Mouse (Mus musculus) kidney, embryonic 14.5 days (tissue): Measurements from ENCODE around the gene Tnfrsf23. TPM values are rescaled to one million over a fixed set of nuclear protein-coding genes. Genes with fewer than 3 reads are reported as not detected.
"Not testable (repeated sequence)": the region's sequence is repeated elsewhere in the genome, so short reads cannot be mapped to it uniquely, and the experiment has no call there.

Experiments
- ATAC-seq: fragments of 200-750 bp; cut with Nextera tagmentation; 2 replicates; pipeline ENCODE4 v1.8.0; 2017; ENCODE audit warnings: moderate number of reproducible peaks, mild to moderate bottlenecking, moderate TSS enrichment, moderate library complexity; ENCODE audit not compliant: low FRiP score, low TSS enrichment
- H3K27ac ChIP-seq: fragments of 300-500 bp; sonication (generic); 2 replicates; pipeline ENCODE4 v1.5.1; 2014; ENCODE audit warnings: low read depth, mild to moderate bottlenecking, low read length, moderate library complexity, mixed read lengths
- H3K27me3 ChIP-seq: fragments of 300-500 bp; sonication (generic); 2 replicates; pipeline ENCODE4 v1.6.1; 2014; ENCODE audit warnings: mild to moderate bottlenecking, low read length; ENCODE audit not compliant: control insufficient read depth, insufficient read depth
- H3K36me3 ChIP-seq: fragments of 300-500 bp; sonication (generic); 2 replicates; pipeline ENCODE4 v1.6.1; 2014; ENCODE audit warnings: low read length, mixed read lengths; ENCODE audit not compliant: control insufficient read depth, insufficient read depth
- H3K4me1 ChIP-seq: fragments of 300-500 bp; sonication (generic); 2 replicates; pipeline ENCODE4 v1.6.1; 2014; ENCODE audit warnings: low read length, mixed read lengths; ENCODE audit not compliant: control insufficient read depth, insufficient read depth
- H3K4me2 ChIP-seq: fragments of 300-500 bp; sonication (generic); replicated peaks from 2 replicates; pipeline ENCODE4 v1.6.1; 2014; ENCODE audit warnings: low read depth, mild to moderate bottlenecking, low read length
- H3K4me3 ChIP-seq: fragments of 300-500 bp; sonication (generic); 2 replicates; pipeline ENCODE4 v1.5.1; 2014; ENCODE audit warnings: mild to moderate bottlenecking, low read length
- H3K9ac ChIP-seq: fragments of 300-500 bp; sonication (generic); 2 replicates; pipeline ENCODE4 v1.6.1; 2014; ENCODE audit warnings: low read depth, mild to moderate bottlenecking, low read length, moderate library complexity
- H3K9me3 ChIP-seq: fragments of 300-500 bp; sonication (generic); 2 replicates; pipeline ENCODE4 v1.6.1; 2016; ENCODE audit warnings: low read length; ENCODE audit not compliant: control insufficient read depth
- WGBS: fragments of 180-500 bp; shearing (Covaris S2); extraction: QIAGEN DNeasy Blood & Tissue Kit; methylation state at CpG from one replicate; pipeline ENCODE4 v1.1.7; 2014; 5-methylcytosine and 5-hydroxymethylcytosine counted together
- polyA plus RNA-seq: library from polyadenylated mRNA; unstranded; fragments of >200 nt; fragmentation: Nextera tagmentation; extraction: Ambion mirVana; gene quantifications from 2 replicates; pipeline ENCODE4 v1.2.1, GENCODE M21; 2014

Gene Tnfrsf23
- polyA plus RNA-seq, 1 experiment from 2014 or later, result 0.84 TPM

GRCm38 (mm10) chr7:143663470-143663869, 22.2 kb downstream of the Tnfrsf23 start:
- H3K4me2 ChIP-seq, result no peak overlapping the region
- WGBS, result 88% methylated on average over 2 of the region's 2 CpGs
- ATAC-seq, result no peak

GRCm38 (mm10) chr7:143660797-143661196, 24.9 kb downstream of the Tnfrsf23 start:
- ATAC-seq, result no peak
- H3K4me3 ChIP-seq, result no peak overlapping the region
- no peaks in the 10 kb centered on the region for H3K27me3 ChIP-seq
- H3K9me3 ChIP-seq, result no peaks in the 10 kb centered on the region
- H3K4me2 ChIP-seq, result no peak overlapping the region
- H3K9ac ChIP-seq, result no peak overlapping the region
- H3K27ac ChIP-seq, result no peak overlapping the region
- no peaks in the 10 kb centered on the region for H3K4me1 ChIP-seq
- no peaks in the 10 kb centered on the region for H3K36me3 ChIP-seq

More at GRCm38 (mm10) chr7:143663470-143663869, 22.2 kb downstream of the Tnfrsf23 start:
- no peaks in the 10 kb centered on the region for H3K27me3 ChIP-seq
- H3K27ac ChIP-seq, result no peak overlapping the region
- H3K9me3 ChIP-seq, result no peaks in the 10 kb centered on the region
- no peaks in the 10 kb centered on the region for H3K36me3 ChIP-seq
- H3K4me3 ChIP-seq, result no peak overlapping the region
- no peaks in the 10 kb centered on the region for H3K4me1 ChIP-seq
- no peak overlapping the region for H3K9ac ChIP-seq

GRCm38 (mm10) chr7:143649769-143650346, 35.8 kb downstream of the Tnfrsf23 start:
- H3K36me3 ChIP-seq, result not testable (repeated sequence)

GRCm38 (mm10) chr7:143649034-143649768, 36.5 kb downstream of the Tnfrsf23 start, which contains the start of gene Tnfrsf22:
Tnfrsf22 (minus strand) TSS chr7:143649661.
- peaks cover 3% of the 10 kb centered on the region; the same call in 1 of the 2 replicates for H3K9me3 ChIP-seq
- no peaks in the 10 kb centered on the region for H3K36me3 ChIP-seq
- H3K27ac ChIP-seq, result no peak within 1 kb of the TSS
- ATAC-seq, result peak; percentile 97
- whole genome bisulfite sequencing, result 2% methylated on average over 39 of the region's 39 CpGs
- H3K4me2 ChIP-seq, result peak within 1 kb of the TSS; percentile 79
- no peaks in the 10 kb centered on the region for H3K27me3 ChIP-seq
- H3K9ac ChIP-seq, result peak within 1 kb of the TSS; percentile 59
- peak within 1 kb of the TSS; percentile 67 for H3K4me3 ChIP-seq
- H3K4me1 ChIP-seq, result no peaks in the 10 kb centered on the region

More at GRCm38 (mm10) chr7:143649769-143650346, 35.8 kb downstream of the Tnfrsf23 start:
- H3K4me3 ChIP-seq, result peak overlapping the region; percentile 67; the same call in 1 of the 2 replicates
- H3K9me3 ChIP-seq, H3K27me3 ChIP-seq, H3K9ac ChIP-seq, H3K4me1 ChIP-seq, H3K27ac ChIP-seq: not testable (repeated sequence)
- WGBS, result 43% methylated on average over 10 of the region's 10 CpGs
- H3K4me2 ChIP-seq, result peak overlapping the region; percentile 79
- ATAC-seq, result peak; percentile 63; the same call in 1 of the 2 replicates

GRCm38 (mm10) chr7:143643949-143644348, 41.7 kb downstream of the Tnfrsf23 start:
- ATAC-seq, H3K9me3 ChIP-seq, H3K9ac ChIP-seq, H3K4me2 ChIP-seq, H3K4me3 ChIP-seq, H3K27ac ChIP-seq, H3K36me3 ChIP-seq, H3K27me3 ChIP-seq, H3K4me1 ChIP-seq: not testable (repeated sequence)
- 93% methylated on average over 2 of the region's 2 CpGs for WGBS

GRCm38 (mm10) chr7:143636674-143637073, 49.0 kb downstream of the Tnfrsf23 start:
- H3K27me3 ChIP-seq, result no peaks in the 10 kb centered on the region
- no peaks in the 10 kb centered on the region; the same call in 1 of the 2 replicates for H3K36me3 ChIP-seq
- H3K4me2 ChIP-seq, result no peak overlapping the region
- H3K9me3 ChIP-seq, result no peaks in the 10 kb centered on the region
- WGBS, result 93% methylated on average over 1 of the region's 1 CpGs
- H3K9ac ChIP-seq, result no peak overlapping the region
- H3K27ac ChIP-seq, result no peak overlapping the region
- no peaks in the 10 kb centered on the region for H3K4me1 ChIP-seq
- ATAC-seq, result no peak
- no peak overlapping the region for H3K4me3 ChIP-seq

- Histone ChIP-seq H3K4me1 (no peaks in the 10 kb centered on the region), H3K27ac (no peak overlapping the region), H3K36me3 (no peaks in the 10 kb centered on the region), H3K27me3 (no peaks in the 10 kb centered on the region), H3K9me3 (no peaks in the 10 kb centered on the region), H3K4me3 (no peak overlapping the region), H3K9ac (no peak overlapping the region), H3K4me2 (no peak overlapping the region)
- ATAC-seq, result no peak
- WGBS, result 69% methylated on average over 2 of the region's 2 CpGs
These were observed 54.2 kb downstream of the Tnfrsf23 start for GRCm38 (mm10) chr7:143631503-143631902.

- H3K27ac ChIP-seq, result no peak overlapping the region
- no peaks in the 10 kb centered on the region for H3K9me3 ChIP-seq
- H3K9ac ChIP-seq, result no peak overlapping the region
- no peak overlapping the region for H3K4me2 ChIP-seq
- H3K36me3 ChIP-seq, result no peaks in the 10 kb centered on the region
- 27% methylated on average over 1 of the region's 1 CpGs for WGBS
- H3K27me3 ChIP-seq, result no peaks in the 10 kb centered on the region
- no peak overlapping the region for H3K4me3 ChIP-seq
- no peak for ATAC-seq
- no peaks in the 10 kb centered on the region for H3K4me1 ChIP-seq
These were observed 56.2 kb downstream of the Tnfrsf23 start for GRCm38 (mm10) chr7:143629501-143629900.

GRCm38 (mm10) chr7:143628540-143628939, 57.1 kb downstream of the Tnfrsf23 start, which contains the start of gene Tnfrsf26:
Tnfrsf26 (minus strand) TSS chr7:143628722.
- Histone ChIP-seq H3K36me3 (no peaks in the 10 kb centered on the region), H3K27me3 (no peaks in the 10 kb centered on the region), H3K4me1 (no peaks in the 10 kb centered on the region), H3K27ac (no peak within 1 kb of the TSS), H3K4me2 (no peak within 1 kb of the TSS), H3K9ac (no peak within 1 kb of the TSS), H3K4me3 (no peak within 1 kb of the TSS), H3K9me3 (no peaks in the 10 kb centered on the region)
- no peak for ATAC-seq
- WGBS, result 88% methylated on average over 1 of the region's 1 CpGs
